Mouse (Mus musculus): ENCODE measurements around the gene Abcb8.

- no peak for TF ChIP-seq GATA1 (IDR thresholded peaks at IDR 0.05; ENCODE audit: borderline replicate concordance, low read length)
- TF ChIP-seq FLI1 (IDR thresholded peaks at IDR 0.05; ENCODE audit: low read length) = no peak
Measured at GRCm38 (mm10) chr5:24423129-24424003, 29.9 kb downstream of the Abcb8 start, which contains the start of the genes Cdk5 and Slc4a2.

Measured in megakaryocyte, embryonic 14.5 days (primary cell).